Mouse (Mus musculus): ENCODE results near the gene Artn. TPM values are rescaled to one million over a fixed set of nuclear protein-coding genes. Genes with fewer than 3 reads are reported as not detected.

Gene Artn
- polyA plus RNA-seq (2012; rRNA removed): 6.6 and 6.8 TPM in 2 replicates

DNA sequence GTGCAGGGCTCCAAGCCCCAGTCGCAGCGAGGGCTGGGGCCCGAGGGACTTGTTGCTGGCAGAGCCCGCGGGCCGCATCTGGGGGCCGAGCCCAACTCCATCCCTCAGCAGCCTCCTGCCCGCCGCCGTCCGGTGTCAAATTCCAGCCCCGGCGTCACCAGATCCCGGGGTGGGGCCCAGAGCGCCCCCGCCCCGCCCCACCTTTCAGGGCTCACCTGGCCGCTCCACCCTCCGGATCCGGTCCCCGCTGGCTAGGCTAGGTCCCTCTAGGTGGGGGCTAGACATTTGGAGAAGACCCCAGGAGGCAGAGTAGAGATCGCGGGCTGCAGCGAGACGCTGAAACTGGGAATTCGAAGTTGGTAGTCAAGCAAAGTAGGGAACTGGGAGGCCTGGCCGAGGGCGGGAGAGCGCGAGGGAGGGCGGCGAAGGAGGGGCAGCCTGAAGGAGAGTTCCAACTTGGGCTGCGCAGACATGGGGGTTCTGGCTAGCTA is at the start of gene Artn:
Gene Artn (minus strand): TSS at position 373 of the 491 bp plus-strand sequence.

DNA sequence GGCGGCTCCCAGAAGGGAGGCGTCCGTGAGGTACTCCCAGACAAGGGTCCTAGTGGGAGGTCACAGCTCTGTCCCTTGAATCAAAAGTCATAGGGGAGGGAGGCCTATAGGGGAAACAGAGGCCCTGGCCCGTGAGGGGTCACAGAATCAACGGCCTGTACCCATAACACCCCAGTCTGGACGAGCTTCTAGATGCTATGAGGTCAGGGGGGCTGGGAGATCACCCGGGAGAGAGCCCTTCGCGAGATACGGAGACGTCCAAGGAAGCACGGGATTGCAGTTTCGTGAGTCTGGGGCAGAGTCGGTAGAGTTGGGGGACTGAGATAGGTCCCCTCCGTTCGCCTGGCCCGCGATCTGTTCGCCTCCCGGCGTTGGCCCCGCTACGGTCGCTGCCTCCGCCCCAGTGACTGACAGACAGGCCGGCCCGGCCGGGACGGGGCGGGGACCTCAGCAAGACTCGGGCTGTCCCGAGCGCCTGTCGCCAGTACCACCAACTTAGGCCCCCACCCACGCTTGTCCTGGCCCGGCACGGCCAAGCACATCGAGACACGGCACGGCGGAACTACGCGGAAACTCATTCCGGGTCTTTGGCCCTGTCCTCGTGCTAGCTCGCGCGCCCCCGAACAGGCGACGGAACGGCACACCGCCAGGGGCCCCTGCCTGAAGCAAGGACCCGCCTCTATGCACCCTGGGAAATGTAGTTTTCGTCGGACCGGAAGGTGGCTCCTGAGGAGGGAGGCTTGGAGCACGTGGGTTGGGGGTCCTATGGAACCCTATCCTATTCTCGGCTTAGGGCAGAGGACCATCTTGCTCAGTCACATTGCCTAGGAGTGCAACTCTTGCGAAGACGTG is 14.7 kb downstream of the Artn start, which contains the start of gene Ipo13:
Gene Ipo13 (minus strand): TSS at position 409 of the 852 bp plus-strand sequence.

DNA sequence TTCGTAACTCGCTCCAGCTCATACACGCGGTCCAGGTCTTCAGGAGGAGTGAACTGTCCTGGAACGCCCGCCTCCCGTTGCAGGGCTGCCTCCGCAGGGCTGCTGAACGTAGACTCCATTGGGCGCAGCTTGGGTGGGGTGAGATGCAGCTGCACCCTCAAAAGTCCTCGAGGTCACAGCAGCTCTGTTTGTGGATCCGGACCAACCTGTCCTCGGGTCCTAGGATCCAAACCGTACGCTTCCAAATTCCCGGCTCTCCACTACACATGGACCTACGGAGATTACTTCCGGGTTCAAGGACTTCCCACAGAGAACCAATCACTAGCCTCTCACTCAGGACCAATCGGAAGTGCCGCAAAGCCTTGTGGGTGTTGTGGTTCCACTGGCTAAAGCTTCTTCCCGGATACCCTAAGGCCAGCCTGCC is 37.8 kb downstream of the Artn start, which contains the start of gene Dph2:
Gene Dph2 (minus strand): TSS at position 295 of the 424 bp plus-strand sequence.

DNA sequence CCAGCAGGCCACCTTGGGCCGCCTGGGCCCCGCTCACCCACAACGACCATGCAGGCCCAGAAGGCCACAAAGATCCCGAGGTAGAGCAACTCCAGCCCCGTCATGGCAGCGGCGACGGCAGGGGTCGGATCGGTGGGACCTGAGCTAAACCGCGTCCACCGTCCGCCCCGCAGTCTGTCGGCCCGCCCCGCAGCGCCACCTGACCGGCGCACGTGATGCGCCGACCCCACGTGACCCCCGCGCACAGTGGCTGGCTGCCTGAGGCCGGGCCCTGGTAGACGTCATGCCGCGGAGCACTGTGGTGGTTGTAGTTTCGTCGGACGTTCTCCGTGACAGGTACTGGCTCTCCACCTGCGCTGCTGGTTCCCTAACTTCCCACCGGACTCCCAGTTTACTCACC is 42.4 kb downstream of the Artn start, which contains the start of gene Atp6v0b:
Gene Atp6v0b (minus strand): TSS at position 201 of the 400 bp plus-strand sequence.

DNA sequence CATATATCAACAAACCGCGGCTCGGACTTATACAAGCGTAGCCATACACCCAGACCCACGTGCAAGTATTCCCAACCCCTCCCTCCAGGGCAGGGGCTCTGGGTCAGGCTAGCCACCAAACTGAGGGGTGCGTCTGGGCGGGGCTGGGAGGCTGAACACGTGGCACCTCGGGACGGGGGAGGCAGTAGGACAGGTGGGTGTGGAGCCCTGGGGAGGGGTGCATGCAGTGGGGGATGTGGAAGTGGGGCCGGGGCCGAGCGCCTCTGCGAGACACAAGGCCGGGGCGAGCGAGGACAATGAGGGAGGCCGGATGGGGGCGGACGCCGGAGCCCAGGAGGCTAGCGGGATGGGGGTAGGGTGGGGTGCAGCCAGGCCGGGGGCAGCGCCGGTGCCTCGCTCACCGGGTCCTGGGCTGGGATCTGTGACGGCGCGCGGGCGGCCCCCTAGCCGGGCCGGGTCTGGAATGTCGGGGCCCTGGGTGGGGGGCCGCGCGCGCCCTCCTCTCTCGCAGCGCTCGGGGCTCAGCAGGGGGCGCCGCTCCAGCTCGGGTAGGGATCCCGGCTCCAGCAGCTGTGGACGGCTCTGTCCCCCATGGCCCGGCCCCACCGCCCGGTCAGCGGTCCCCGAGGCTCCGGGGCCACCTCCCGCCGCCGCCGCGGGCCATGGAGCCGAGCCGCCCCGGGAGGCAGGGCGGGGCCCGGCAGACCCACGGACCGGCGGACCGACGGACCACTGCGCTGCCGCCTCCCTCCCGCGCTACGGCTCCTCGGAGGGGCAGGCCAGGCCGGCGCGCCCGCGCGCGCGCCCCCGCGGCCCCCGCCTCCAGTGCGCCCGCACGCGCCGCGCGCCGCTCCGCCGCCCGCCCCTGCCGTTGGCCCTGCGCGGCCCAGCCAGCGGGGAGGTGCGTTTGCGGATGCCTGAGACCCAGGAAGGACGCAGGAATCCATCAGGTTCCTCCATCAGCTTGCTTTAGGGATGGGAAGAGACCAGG is 46.6 kb downstream of the Artn start, which contains the start of gene B4galt2:
Gene B4galt2 (minus strand): TSS at position 787 of the 991 bp plus-strand sequence.

Other genes starting within 250 kb of the Artn start
- 16.2 and 17.8 TPM in 2 replicates for gene Dmap1, start 247.5 kb downstream of the Artn start, polyA plus RNA-seq (2012; rRNA removed)
- gene Gm12845, start 205.4 kb downstream of the Artn start, polyA plus RNA-seq (2012; rRNA removed): not detected in 2 replicates
- 0.12 TPM in 1 of 2 replicates, not detected in the other for gene Klf17, start 164.1 kb downstream of the Artn start, polyA plus RNA-seq (2012; rRNA removed)
- 41.1 and 41.5 TPM in 2 replicates for gene Slc6a9, start 95.3 kb downstream of the Artn start, polyA plus RNA-seq (2012; rRNA removed)
- gene Ccdc24, start 57.2 kb downstream of the Artn start, polyA plus RNA-seq (2012; rRNA removed): 1.5 and 1.6 TPM in 2 replicates
- gene B4galt2, start 46.3 kb downstream of the Artn start, polyA plus RNA-seq (2012; rRNA removed): 22.7 and 25.1 TPM in 2 replicates
- gene Atp6v0b, start 42.4 kb downstream of the Artn start, polyA plus RNA-seq (2012; rRNA removed): 433 and 669 TPM in 2 replicates
- 12.2 and 13.1 TPM in 2 replicates for gene Dph2, start 37.7 kb downstream of the Artn start, polyA plus RNA-seq (2012; rRNA removed)
- 47.9 and 48.4 TPM in 2 replicates for gene Ipo13, start 14.8 kb downstream of the Artn start, polyA plus RNA-seq (2012; rRNA removed)
- 113 and 117 TPM in 2 replicates for gene St3gal3, start 205.2 kb upstream of the Artn start, polyA plus RNA-seq (2012; rRNA removed)